Mouse (Mus musculus) gastrocnemius, postnatal 25 days (tissue): ENCODE results near the gene Vps52. TPM values are rescaled to one million over a fixed set of nuclear protein-coding genes. Genes with fewer than 3 reads are reported as not detected.

ENCODE experiments used
- DNase-seq: peaks from one replicate; pipeline ENCODE4 v3.0.0; 2022
- total RNA-seq, 2 experiments: library from RNA; stranded (reverse); gene quantifications; 1 replicate in 1 of 2; 2 replicates in 1 of 2; pipeline ENCODE4 v1.2.3; 2021

Gene Vps52
- total RNA-seq, 2 experiments from 2014 or later, result 27.2 to 28.8 TPM

GRCm38 (mm10) chr17:34010156-34010555 is 54.5 kb downstream of the Vps52 start:
- DNase-seq, result no peak

- DNase-seq, result no peak
These were observed 57.8 kb downstream of the Vps52 start for GRCm38 (mm10) chr17:34013436-34013835.

Other genes starting within 250 kb of the Vps52 start
- 10 to 100 TPM; 89.8 to 90.4 TPM for gene March2, start 237.1 kb upstream of the Vps52 start, total RNA-seq
- 100 to 1,000 TPM; 125 to 136 TPM for gene Rab11b, start 195.3 kb upstream of the Vps52 start, total RNA-seq
- 10 to 100 TPM in 1 of 2 experiments, 1 to 10 TPM in 1; 8.1 to 13.3 TPM for gene Angptl4, start 174.0 kb upstream of the Vps52 start, total RNA-seq
- gene Kank3, start 145.3 kb upstream of the Vps52 start, total RNA-seq, result 10 to 100 TPM; 18.5 to 20.7 TPM
- 100 to 1,000 TPM; 538 to 612 TPM for gene Rps28, start 131.2 kb upstream of the Vps52 start, total RNA-seq
- gene Ndufa7, start 131.2 kb upstream of the Vps52 start, total RNA-seq, result 100 to 1,000 TPM; 326 to 339 TPM
- gene Cd320, start 112.7 kb upstream of the Vps52 start, total RNA-seq, result 10 to 100 TPM; 15.6 to 20.7 TPM
- not detected for gene Gm7029, start 82.0 kb upstream of the Vps52 start, total RNA-seq
- gene Kifc1, start 65.2 kb upstream of the Vps52 start, total RNA-seq, result 1 to 10 TPM in 1 of 2 experiments, under 1 TPM in 1; 0.95 to 1.0 TPM
- gene Platr17, start 50.7 kb upstream of the Vps52 start, total RNA-seq, result not detected
- 10 to 100 TPM; 10.2 to 11.7 TPM for gene Daxx, start 46.4 kb upstream of the Vps52 start, total RNA-seq
- gene Tapbp, start 39.9 kb upstream of the Vps52 start, total RNA-seq, result 10 to 100 TPM; 31.2 to 41.2 TPM
- gene Zbtb22, start 39.9 kb upstream of the Vps52 start, total RNA-seq, result 10 to 100 TPM; 11.1 to 11.3 TPM
- 10 to 100 TPM; 27.3 to 28.5 TPM for gene Rgl2, start 26.3 kb upstream of the Vps52 start, total RNA-seq
- gene Pfdn6, start 15.5 kb upstream of the Vps52 start, total RNA-seq, result 10 to 100 TPM; 52.3 to 55.8 TPM
- gene Wdr46, start 15.2 kb upstream of the Vps52 start, total RNA-seq, result 10 to 100 TPM in 1 of 2 experiments, 1 to 10 TPM in 1; 9.7 to 11.6 TPM
- 1 to 10 TPM; 1.8 to 1.9 TPM for gene B3galt4, start 4.3 kb upstream of the Vps52 start, total RNA-seq
- 100 to 1,000 TPM; 330 to 347 TPM for gene Rps18, start 189 bp downstream of the Vps52 start, total RNA-seq
- 10 to 100 TPM; 22.8 to 48.2 TPM for gene H2-K1, start 44.5 kb downstream of the Vps52 start, total RNA-seq
- 10 to 100 TPM; 10.1 to 12.3 TPM for gene Ring1, start 68.9 kb downstream of the Vps52 start, total RNA-seq
- gene H2-Ke6, start 72.2 kb downstream of the Vps52 start, total RNA-seq, result 10 to 100 TPM; 52.7 to 59.9 TPM
- gene Slc39a7, start 75.9 kb downstream of the Vps52 start, total RNA-seq, result 10 to 100 TPM; 41.5 to 45.7 TPM
- 10 to 100 TPM; 34.9 to 36.3 TPM for gene Rxrb, start 76.0 kb downstream of the Vps52 start, total RNA-seq
- 10 to 100 TPM in 1 of 2 experiments, 1 to 10 TPM in 1; 6.5 to 16.7 TPM for gene Col11a2, start 83.6 kb downstream of the Vps52 start, total RNA-seq
- gene H2-Oa, start 136.5 kb downstream of the Vps52 start, total RNA-seq, result not detected
- 1 to 10 TPM; 2.8 to 3.1 TPM for gene H2-DMa, start 163.7 kb downstream of the Vps52 start, total RNA-seq
- gene Brd2, start 166.8 kb downstream of the Vps52 start, total RNA-seq, result 10 to 100 TPM; 66.7 to 69.1 TPM
- gene H2-DMb2, start 187.5 kb downstream of the Vps52 start, total RNA-seq, result under 1 TPM; 0.28 to 0.67 TPM
- gene H2-DMb1, start 197.3 kb downstream of the Vps52 start, total RNA-seq, result 1 to 10 TPM in 1 of 2 experiments, under 1 TPM in 1; 0.43 to 1.2 TPM
- gene Tap1, start 231.7 kb downstream of the Vps52 start, total RNA-seq, result 1 to 10 TPM; 1.4 to 1.5 TPM
- gene Psmb9, start 232.0 kb downstream of the Vps52 start, total RNA-seq, result 1 to 10 TPM; 1.3 to 3.1 TPM
- 1 to 10 TPM; 2.9 to 4.8 TPM for gene Psmb8, start 241.9 kb downstream of the Vps52 start, total RNA-seq
- 1 to 10 TPM; 4.3 to 5.1 TPM for gene Tap2, start 247.7 kb downstream of the Vps52 start, total RNA-seq